Mouse (Mus musculus) lung, embryonic 16.5 days (tissue): Measurements from ENCODE around the gene Sptssa. TPM values are rescaled to one million over a fixed set of nuclear protein-coding genes. Genes with fewer than 3 reads are reported as not detected.

ENCODE experiments used
- ATAC-seq: fragments of 200-750 bp; cut with Nextera tagmentation; 2 replicates; pipeline ENCODE4 v1.8.0; 2017; ENCODE audit warnings: low read depth, mild to moderate bottlenecking, moderate library complexity
- H3K27ac ChIP-seq: fragments of 300-500 bp; sonication (generic); 2 replicates; pipeline ENCODE4 v1.5.1; 2014; ENCODE audit warnings: mild to moderate bottlenecking, control low read depth, low read length
- H3K27me3 ChIP-seq: fragments of 300-500 bp; sonication (generic); 2 replicates; pipeline ENCODE4 v1.6.1; 2014; ENCODE audit warnings: low read depth, low read length, mixed read lengths; ENCODE audit not compliant: control insufficient read depth, insufficient read depth
- H3K36me3 ChIP-seq: fragments of 300-500 bp; sonication (generic); 2 replicates; pipeline ENCODE4 v1.6.1; 2014; ENCODE audit warnings: low read length; ENCODE audit not compliant: control insufficient read depth, insufficient read depth
- H3K4me1 ChIP-seq: fragments of 300-500 bp; sonication (generic); replicated peaks from 2 replicates; pipeline ENCODE4 v1.6.1; 2014; ENCODE audit warnings: low read length, mixed read lengths; ENCODE audit not compliant: control insufficient read depth, insufficient read depth
- H3K4me2 ChIP-seq: fragments of 300-500 bp; sonication (generic); 2 replicates; pipeline ENCODE4 v1.6.1; 2014; ENCODE audit warnings: low read depth, low read length, control low read depth
- H3K4me3 ChIP-seq: fragments of 300-500 bp; sonication (generic); 2 replicates; pipeline ENCODE4 v1.5.1; 2014; ENCODE audit warnings: mild to moderate bottlenecking, low read length, control low read depth
- H3K9ac ChIP-seq: fragments of 300-500 bp; sonication (generic); 2 replicates; pipeline ENCODE4 v1.6.1; 2014; ENCODE audit warnings: low read length, control low read depth
- H3K9me3 ChIP-seq: fragments of 300-500 bp; sonication (generic); 2 replicates; pipeline ENCODE4 v1.6.1; 2016; ENCODE audit warnings: low read length; ENCODE audit not compliant: control insufficient read depth
- WGBS: fragments of 180-500 bp; shearing (Covaris S2); extraction: QIAGEN DNeasy Blood & Tissue Kit; methylation state at CpG from one replicate; pipeline ENCODE4 v1.1.7; 2014; 5-methylcytosine and 5-hydroxymethylcytosine counted together
- polyA plus RNA-seq: library from polyadenylated mRNA; unstranded; fragments of >200 nt; fragmentation: Nextera tagmentation; extraction: Ambion mirVana; gene quantifications from 2 replicates; pipeline ENCODE4 v1.2.1, GENCODE M21; 2015

Gene Sptssa
- polyA plus RNA-seq, 1 experiment from 2014 or later: 203 TPM

DNA sequence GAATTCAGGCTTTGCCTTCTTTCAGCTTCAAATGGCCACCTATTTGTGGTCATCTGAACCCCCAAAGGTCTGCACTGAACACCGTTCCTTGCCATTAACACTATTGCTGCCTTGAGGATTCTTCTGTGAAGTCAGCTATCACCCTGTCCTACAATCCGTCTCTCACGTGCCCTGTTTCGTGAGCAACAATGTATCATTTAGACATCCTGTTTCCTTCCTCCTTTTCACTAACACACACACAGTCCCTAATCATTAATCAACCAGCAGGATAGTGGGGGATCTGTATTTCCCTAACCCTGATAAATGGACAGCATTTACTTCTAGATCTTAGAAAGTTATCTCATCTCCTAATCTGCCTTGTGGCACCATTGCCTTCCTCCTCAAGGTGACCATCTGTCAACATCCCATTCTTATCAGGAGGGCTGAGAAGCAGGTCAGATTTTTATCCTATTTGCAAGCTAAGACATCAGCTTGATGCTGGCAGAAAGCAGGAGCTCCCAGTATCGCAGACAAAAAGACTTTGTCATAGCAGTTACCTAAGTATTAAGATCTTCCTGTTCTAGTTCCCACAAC, 13.0 kb downstream of the Sptssa start:
- no peak overlapping the region for H3K9ac ChIP-seq
- H3K4me2 ChIP-seq: no peak overlapping the region
- no peak overlapping the region for H3K4me3 ChIP-seq
- H3K27ac ChIP-seq: no peak overlapping the region
- no peaks in the 10 kb centered on the region for H3K27me3 ChIP-seq
- no peaks in the 10 kb centered on the region for H3K36me3 ChIP-seq
- no peaks in the 10 kb centered on the region for H3K4me1 ChIP-seq
- no peak for ATAC-seq
- H3K9me3 ChIP-seq: no peaks in the 10 kb centered on the region
- 32% methylated on average over 5 of the region's 5 CpGs for WGBS

DNA sequence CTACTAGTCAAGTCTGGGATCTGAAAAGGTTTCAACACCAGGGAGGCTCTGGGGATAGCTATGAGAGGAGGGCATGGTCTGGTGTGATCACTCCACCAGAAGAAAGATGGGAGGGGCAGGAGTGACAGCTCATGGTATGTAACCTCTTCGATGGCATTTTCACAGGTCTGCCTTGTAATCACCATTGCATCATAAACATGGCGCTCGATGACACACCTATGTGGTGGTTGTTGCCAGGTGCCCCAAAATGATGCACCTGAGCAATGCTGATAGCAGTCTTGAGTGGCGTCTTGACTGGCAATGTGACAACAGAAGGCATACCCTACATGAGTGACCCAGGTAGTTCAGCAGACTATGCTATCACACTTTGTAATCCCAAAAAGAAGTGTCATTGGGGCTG, 15.0 kb downstream of the Sptssa start:
- Histone ChIP-seq H3K9ac (no peak overlapping the region), H3K4me1 (no peaks in the 10 kb centered on the region), H3K36me3 (no peaks in the 10 kb centered on the region), H3K4me2 (no peak overlapping the region), H3K4me3 (no peak overlapping the region), H3K27ac (no peak overlapping the region), H3K9me3 (no peaks in the 10 kb centered on the region), H3K27me3 (no peaks in the 10 kb centered on the region)
- 93% methylated on average over 4 of the region's 4 CpGs for WGBS
- no peak for ATAC-seq

DNA sequence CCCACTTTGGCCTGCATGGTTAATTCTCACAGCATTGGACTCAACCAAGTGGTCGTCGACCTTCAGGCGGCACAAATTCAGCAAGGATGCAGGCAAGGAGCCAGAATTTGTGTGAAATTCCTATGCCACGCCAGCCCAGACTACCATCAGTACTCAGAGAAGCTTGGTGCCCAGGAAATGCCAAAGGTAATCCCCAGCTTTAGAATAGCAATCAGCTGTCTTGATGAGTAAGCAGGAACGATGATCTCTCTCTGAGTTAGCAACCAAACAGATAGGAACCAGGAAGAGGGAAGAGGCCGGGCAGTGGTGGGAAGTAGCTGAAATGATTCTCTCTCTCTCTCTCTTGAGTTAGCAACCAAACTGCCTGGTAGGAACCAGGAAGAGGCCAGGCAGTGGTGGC, 16.1 kb downstream of the Sptssa start:
- H3K4me1 ChIP-seq: no peaks in the 10 kb centered on the region
- no peak overlapping the region for H3K4me2 ChIP-seq
- no peaks in the 10 kb centered on the region for H3K36me3 ChIP-seq
- ATAC-seq: no peak
- WGBS: 72% methylated on average over 6 of the region's 6 CpGs
- H3K27ac ChIP-seq: no peak overlapping the region
- H3K4me3 ChIP-seq: no peak overlapping the region
- no peaks in the 10 kb centered on the region for H3K9me3 ChIP-seq
- no peaks in the 10 kb centered on the region for H3K27me3 ChIP-seq
- H3K9ac ChIP-seq: no peak overlapping the region

DNA sequence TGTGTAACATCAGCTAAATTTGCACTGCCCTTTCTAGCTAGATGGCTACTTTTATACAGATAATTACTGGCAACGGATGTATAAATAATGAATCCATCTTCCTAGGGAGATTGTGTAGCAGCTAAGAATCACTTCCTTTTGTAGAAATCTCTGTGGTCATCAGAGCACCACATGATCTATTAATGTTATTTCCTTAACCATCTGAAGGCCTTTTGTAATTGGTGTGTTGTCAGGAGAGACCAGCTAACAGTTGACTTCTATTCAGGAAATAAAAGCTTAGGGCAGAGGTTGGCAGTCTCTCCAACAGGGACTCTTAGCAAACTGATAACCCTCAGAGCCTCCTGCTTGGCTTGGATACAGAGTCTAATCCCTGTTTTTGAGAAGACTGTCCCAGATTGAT, 19.3 kb downstream of the Sptssa start:
- no peaks in the 10 kb centered on the region for H3K4me1 ChIP-seq
- no peak overlapping the region for H3K4me3 ChIP-seq
- no peaks in the 10 kb centered on the region for H3K36me3 ChIP-seq
- 62% methylated on average over 1 of the region's 1 CpGs for WGBS
- H3K27ac ChIP-seq: no peak overlapping the region
- H3K27me3 ChIP-seq: no peaks in the 10 kb centered on the region
- no peak for ATAC-seq
- H3K9me3 ChIP-seq: no peaks in the 10 kb centered on the region
- H3K9ac ChIP-seq: no peak overlapping the region
- no peak overlapping the region for H3K4me2 ChIP-seq

DNA sequence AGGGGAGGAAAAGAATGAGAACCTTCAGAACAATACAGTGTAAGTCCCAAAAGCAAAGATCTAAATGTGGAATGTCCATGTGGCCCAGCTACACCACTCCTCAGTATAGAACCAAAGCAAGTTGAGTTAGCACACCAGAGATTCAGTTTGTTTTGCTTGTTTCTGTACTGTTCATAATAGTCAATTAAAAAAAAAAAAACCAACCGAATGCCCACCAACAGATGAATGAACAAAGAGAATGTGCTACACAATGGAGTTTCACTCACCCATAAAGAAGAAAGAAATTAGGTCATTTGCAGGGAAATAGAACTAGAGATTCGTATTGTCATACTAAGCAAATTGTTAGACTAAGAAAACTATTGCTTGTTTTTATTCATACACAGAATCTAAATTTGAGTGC, 24.2 kb downstream of the Sptssa start:
- no peaks in the 10 kb centered on the region for H3K27me3 ChIP-seq
- no peak for ATAC-seq
- no peak overlapping the region for H3K27ac ChIP-seq
- no peaks in the 10 kb centered on the region for H3K9me3 ChIP-seq
- H3K4me1 ChIP-seq: no peaks in the 10 kb centered on the region
- no peak overlapping the region for H3K4me3 ChIP-seq
- no peaks in the 10 kb centered on the region for H3K36me3 ChIP-seq
- no peak overlapping the region for H3K9ac ChIP-seq
- no peak overlapping the region for H3K4me2 ChIP-seq
- 84% methylated on average over 2 of the region's 2 CpGs for WGBS

DNA sequence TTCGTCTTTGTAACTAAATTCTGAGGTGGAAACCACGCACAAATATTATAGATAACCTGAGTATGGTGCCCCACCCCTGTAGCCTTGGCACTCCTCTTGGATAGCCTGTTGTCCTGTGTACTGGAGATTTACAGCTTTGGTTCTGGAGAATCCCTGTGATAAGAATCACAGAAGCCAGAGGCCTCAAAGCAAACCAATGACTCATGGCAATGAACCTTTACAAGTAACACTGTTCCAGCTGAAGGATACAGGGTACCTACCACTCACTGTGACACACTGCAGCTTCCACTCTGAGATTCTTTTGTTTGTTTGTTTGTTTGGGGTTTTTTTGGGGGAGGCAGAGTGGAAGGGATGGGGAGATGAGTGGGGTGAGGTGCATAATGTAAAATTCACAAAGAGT, 34.4 kb downstream of the Sptssa start:
- H3K27ac ChIP-seq: no peak overlapping the region
- H3K27me3 ChIP-seq: no peaks in the 10 kb centered on the region
- no peak for ATAC-seq
- no peaks in the 10 kb centered on the region for H3K4me1 ChIP-seq
- no peak overlapping the region for H3K4me2 ChIP-seq
- H3K36me3 ChIP-seq: no peaks in the 10 kb centered on the region
- 81% methylated on average over 2 of the region's 2 CpGs for WGBS
- no peak overlapping the region for H3K9ac ChIP-seq
- H3K9me3 ChIP-seq: no peaks in the 10 kb centered on the region
- H3K4me3 ChIP-seq: no peak overlapping the region

DNA sequence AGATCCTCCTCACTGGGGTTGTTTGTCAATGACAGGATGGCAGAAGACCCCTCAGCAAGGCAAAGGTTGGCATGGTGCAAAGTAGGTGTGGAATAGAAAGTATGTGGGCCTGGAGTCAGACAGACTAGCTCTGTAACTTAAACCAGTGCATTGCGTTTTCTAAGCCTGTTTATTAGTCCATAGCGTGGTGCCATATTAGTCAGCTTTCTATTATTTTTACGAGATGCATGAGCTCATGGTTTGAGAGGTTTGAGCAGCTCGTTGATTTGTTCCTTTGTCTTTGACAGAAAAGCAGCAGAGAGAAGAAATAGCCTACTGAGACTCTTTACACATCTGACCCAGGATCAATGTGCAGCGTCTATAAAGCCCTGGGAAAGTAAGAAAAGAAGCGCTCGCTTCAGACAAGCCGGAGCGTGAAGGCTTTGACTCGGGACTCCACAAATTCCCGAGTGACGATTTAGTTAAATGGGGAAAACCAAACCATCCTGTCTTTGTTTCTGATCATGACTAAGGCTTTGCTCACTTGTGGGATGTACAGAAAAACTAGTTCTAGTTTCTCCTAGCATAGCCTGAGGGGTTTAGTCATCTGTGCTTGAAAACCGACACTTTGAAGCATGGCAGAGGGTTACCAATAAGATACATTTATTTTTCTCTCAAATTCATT, 36.2 kb downstream of the Sptssa start:
- WGBS: 85% methylated on average over 13 of the region's 13 CpGs
- ATAC-seq: no peak
- H3K9ac ChIP-seq: no peak overlapping the region

DNA sequence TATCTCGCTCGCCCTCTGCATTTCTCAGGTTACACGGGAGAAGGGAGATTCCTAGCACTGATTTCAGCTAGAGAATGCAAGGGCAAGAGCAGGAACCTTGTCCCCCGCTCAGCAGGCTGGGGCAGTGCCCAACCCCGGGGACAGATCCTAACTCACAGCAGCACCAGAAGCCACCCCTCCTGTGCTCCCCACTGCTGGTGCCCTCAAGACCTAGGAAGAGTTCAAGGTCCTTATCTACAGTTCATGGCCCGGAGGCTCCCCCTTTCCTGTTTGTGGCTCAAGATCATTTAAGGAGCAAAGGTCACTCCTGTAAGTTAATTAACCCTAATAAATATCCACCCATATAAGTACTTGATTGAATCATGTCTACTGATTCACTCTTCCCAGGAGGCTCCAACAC, 47.4 kb downstream of the Sptssa start:
- Histone ChIP-seq H3K27me3 (no peaks in the 10 kb centered on the region), H3K9ac (no peak overlapping the region)
- 56% methylated on average over 6 of the region's 6 CpGs for WGBS

More for the DNA sequence above, 36.2 kb downstream of the Sptssa start:
- Histone ChIP-seq H3K4me3 (no peak overlapping the region), H3K4me1 (no peaks in the 10 kb centered on the region), H3K9me3 (no peaks in the 10 kb centered on the region), H3K4me2 (no peak overlapping the region), H3K27ac (no peak overlapping the region), H3K36me3 (no peaks in the 10 kb centered on the region), H3K27me3 (no peaks in the 10 kb centered on the region)

DNA sequence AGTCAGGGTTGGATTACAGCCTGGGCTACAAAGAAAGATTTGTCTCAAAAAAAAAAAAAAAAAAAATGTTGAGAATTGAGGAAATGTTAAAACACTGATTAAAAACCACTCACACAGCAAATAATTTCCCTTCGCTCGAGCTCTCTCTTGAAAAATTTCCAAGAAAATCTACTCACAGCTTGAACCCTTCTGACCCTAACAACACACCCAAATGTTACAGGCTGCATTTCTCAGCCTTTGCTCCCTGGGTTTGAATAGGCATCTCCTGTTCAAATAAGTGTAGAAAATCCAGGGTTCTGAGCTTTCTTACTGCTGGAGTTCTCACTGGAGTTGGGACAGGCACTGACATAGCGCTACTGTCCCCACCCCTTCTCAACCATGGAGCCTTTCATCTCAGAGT, 51.2 kb downstream of the Sptssa start:
- peaks cover 3% of the 10 kb centered on the region for H3K4me1 ChIP-seq
- WGBS: 27% methylated on average over 3 of the region's 3 CpGs
- H3K27me3 ChIP-seq: no peaks in the 10 kb centered on the region
- ATAC-seq: peak; percentile 49
- H3K9ac ChIP-seq: no peak overlapping the region
- H3K9me3 ChIP-seq: no peaks in the 10 kb centered on the region
- no peak overlapping the region for H3K4me3 ChIP-seq
- peak overlapping the region; percentile 12; the same call in 1 of the 2 replicates for H3K27ac ChIP-seq
- H3K4me2 ChIP-seq: no peak overlapping the region
- H3K36me3 ChIP-seq: no peaks in the 10 kb centered on the region

More for the DNA sequence above, 47.4 kb downstream of the Sptssa start:
- no peaks in the 10 kb centered on the region for H3K9me3 ChIP-seq
- H3K4me1 ChIP-seq: peaks cover 3% of the 10 kb centered on the region
- H3K27ac ChIP-seq: no peak overlapping the region
- no peaks in the 10 kb centered on the region for H3K36me3 ChIP-seq
- ATAC-seq: no peak
- H3K4me3 ChIP-seq: no peak overlapping the region
- no peak overlapping the region for H3K4me2 ChIP-seq
